Mouse (Mus musculus): ENCODE results near the gene Gm13693.
A peak's percentile ranks its signal among the peaks of the same experiment; 100 is the strongest.
"Not testable (repeated sequence)": the region's sequence is repeated elsewhere in the genome, so short reads cannot be mapped to it uniquely, and the experiment has no call there.

The Gm13693 gene

GRCm38 (mm10) chr2:83961203-83961602 is at the start of gene Gm13693:
TSS of gene Gm13693 (plus strand) at chr2:83961503.
- DNase-seq: not testable (repeated sequence)

GRCm38 (mm10) chr2:83929478-83930088 is 31.7 kb upstream of the Gm13693 start:
- no peak for DNase-seq

- peak; percentile 45 for DNase-seq
Observed at GRCm38 (mm10) chr2:83940931-83941361, 20.4 kb upstream of the Gm13693 start, which contains the start of gene Zswim2. TSS of gene Zswim2 (minus strand) at chr2:83941228.

GRCm38 (mm10) chr2:83941378-83941777 is 19.9 kb upstream of the Gm13693 start:
- no peak for DNase-seq

- DNase-seq: no peak
Observed at GRCm38 (mm10) chr2:83941792-83942191, 19.5 kb upstream of the Gm13693 start.

GRCm38 (mm10) chr2:83955393-83955792 is 5.9 kb upstream of the Gm13693 start, which contains the start of gene Gm13698:
TSS of gene Gm13698 (plus strand) at chr2:83955693.
- DNase-seq: not testable (repeated sequence)

GRCm38 (mm10) chr2:83967013-83967412 is 5.7 kb downstream of the Gm13693 start, which contains the start of gene Gm13695:
TSS of gene Gm13695 (plus strand) at chr2:83967313.
- not testable (repeated sequence) for DNase-seq

GRCm38 (mm10) chr2:83972823-83973222 is 11.5 kb downstream of the Gm13693 start, which contains the start of gene Gm13696:
TSS of gene Gm13696 (plus strand) at chr2:83973123.
- not testable (repeated sequence) for DNase-seq

- not testable (repeated sequence) for DNase-seq
Observed at GRCm38 (mm10) chr2:83978633-83979032, 17.3 kb downstream of the Gm13693 start, which contains the start of gene Gm13694. TSS of gene Gm13694 (plus strand) at chr2:83978933.

GRCm38 (mm10) chr2:83984443-83984842 is 23.1 kb downstream of the Gm13693 start, which contains the start of gene Gm13697:
TSS of gene Gm13697 (plus strand) at chr2:83984743.
- DNase-seq: not testable (repeated sequence)

GRCm38 (mm10) chr2:83990253-83990652 is 28.9 kb downstream of the Gm13693 start, which contains the start of gene Gm13691:
TSS of gene Gm13691 (plus strand) at chr2:83990553.
- not testable (repeated sequence) for DNase-seq

- not testable (repeated sequence) for DNase-seq
Observed at GRCm38 (mm10) chr2:83993639-83994255, 32.4 kb downstream of the Gm13693 start.

- DNase-seq: not testable (repeated sequence)
Observed at GRCm38 (mm10) chr2:83994526-83994925, 33.2 kb downstream of the Gm13693 start.

- DNase-seq: no peak
Observed at GRCm38 (mm10) chr2:84008913-84009312, 47.6 kb downstream of the Gm13693 start.

- DNase-seq: no peak
Observed at GRCm38 (mm10) chr2:84009818-84010217, 48.5 kb downstream of the Gm13693 start.

Measured in cerebellum, adult 9-11 months (tissue).